Mouse (Mus musculus) erythroblast, embryonic 14.5 days (primary cell): ENCODE measurements around the gene Zfhx3.

Source experiments
- GATA1 ChIP-seq: IDR thresholded peaks from 2 replicates; pipeline ENCODE4 v1.6.1; 2012; ENCODE audit warnings: low read length, inconsistent platforms, mixed read lengths
- TAL1 ChIP-seq: IDR thresholded peaks from 3 replicates; pipeline ENCODE4 v1.6.1; 2012; ENCODE audit warnings: low read length, inconsistent platforms, mixed read lengths

- no peak for TF ChIP-seq TAL1
- no peak for TF ChIP-seq GATA1
These were observed 56.4 kb downstream of the Zfhx3 start for GRCm38 (mm10) chr8:107998874-107999273.
